Mouse (Mus musculus): ENCODE results near the gene Il1rl2. TPM values are rescaled to one million over a fixed set of nuclear protein-coding genes. Genes with fewer than 3 reads are reported as not detected.
A peak's percentile ranks its signal among the peaks of the same experiment; 100 is the strongest.

Gene Il1rl2
- total and polyA plus RNA-seq, 2 experiments, result 0.06 to 0.37 TPM

DNA sequence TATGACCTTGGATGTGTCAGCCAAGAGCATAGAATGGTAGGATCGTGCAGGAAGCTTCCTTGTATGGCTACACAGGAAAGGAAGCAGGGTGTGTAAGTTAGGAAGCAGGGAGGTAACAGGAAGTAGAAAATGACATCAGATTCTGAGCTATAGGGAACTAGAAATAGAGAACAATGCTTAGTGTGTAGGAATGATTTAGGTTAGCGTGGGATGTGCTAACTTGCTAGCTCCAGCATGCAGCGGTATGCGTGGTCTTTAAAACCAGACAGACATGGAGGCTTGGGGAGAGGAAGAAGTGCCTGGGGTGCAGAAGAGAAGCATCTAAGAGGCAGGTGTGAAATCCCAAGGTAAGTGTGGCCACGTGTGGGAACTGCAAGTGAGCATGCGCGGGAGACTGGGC is 80.3 kb downstream of the Il1rl2 start:
- H3K4me3 ChIP-seq (ENCODE audit: insufficient read depth, low read depth, low read length), result no peak overlapping the region
- DNase-seq (ENCODE audit: extremely low read depth, low read depth, low spot score), result peak; percentile 8
- no peak overlapping the region for H3K9ac ChIP-seq (ENCODE audit: low read depth, low read length)
- no peak overlapping the region for H3K27ac ChIP-seq (replicated peaks; ENCODE audit: insufficient read depth, low read depth, low read length)
- H3K79me2 ChIP-seq (ENCODE audit: control insufficient read depth, insufficient read depth, low read length), result no peaks in the 10 kb centered on the region
- H3K27me3 ChIP-seq (ENCODE audit: control insufficient read depth, insufficient read depth, low read length), result no peaks in the 10 kb centered on the region
- WGBS, result 66% methylated on average over 7 of the region's 7 CpGs
- no peaks in the 10 kb centered on the region for H3K36me3 ChIP-seq (ENCODE audit: control insufficient read depth, insufficient read depth, low read length)
- TF ChIP-seq POLR2A (IDR thresholded peaks at IDR 0.05; ENCODE audit: extremely low read depth, insufficient read depth, low read length), result no peak
- no peak for TF ChIP-seq CTCF (IDR thresholded peaks at IDR 0.05; ENCODE audit: low read depth, low read length)
- no peaks in the 10 kb centered on the region for H3K4me1 ChIP-seq (ENCODE audit: control insufficient read depth, insufficient read depth, low read length)

DNA sequence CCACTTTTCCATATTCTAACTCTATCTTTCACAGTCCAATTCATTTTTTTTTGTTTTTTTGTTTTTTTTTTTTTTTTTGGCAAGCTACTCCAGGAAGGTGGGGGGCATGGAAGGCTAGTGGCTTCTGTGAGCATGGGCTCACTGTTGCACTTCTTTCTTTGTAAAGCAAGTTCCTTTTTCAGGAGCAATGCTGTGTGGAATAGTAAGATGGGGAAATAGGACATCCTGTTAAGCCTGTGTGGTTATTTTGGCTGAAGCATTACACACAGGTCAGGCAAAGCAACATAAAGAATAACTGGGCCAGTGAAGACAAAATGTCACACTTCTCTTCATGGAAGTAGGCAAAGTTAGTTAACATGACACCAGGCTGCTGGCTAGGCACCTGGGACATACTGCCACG is 85.5 kb downstream of the Il1rl2 start:
- Histone ChIP-seq H3K4me3 (ENCODE audit: insufficient read depth, low read depth, low read length) (no peak overlapping the region), H3K27me3 (ENCODE audit: control insufficient read depth, insufficient read depth, low read length) (no peaks in the 10 kb centered on the region), H3K9ac (ENCODE audit: low read depth, low read length) (no peak overlapping the region), H3K79me2 (ENCODE audit: control insufficient read depth, insufficient read depth, low read length) (no peaks in the 10 kb centered on the region), H3K4me1 (ENCODE audit: control insufficient read depth, insufficient read depth, low read length) (no peaks in the 10 kb centered on the region), H3K27ac (replicated peaks; ENCODE audit: insufficient read depth, low read depth, low read length) (no peak overlapping the region), H3K36me3 (ENCODE audit: control insufficient read depth, insufficient read depth, low read length) (no peaks in the 10 kb centered on the region)
- TF ChIP-seq CTCF (IDR thresholded peaks at IDR 0.05; ENCODE audit: low read depth, low read length) (no peak), POLR2A (IDR thresholded peaks at IDR 0.05; ENCODE audit: extremely low read depth, insufficient read depth, low read length) (no peak)
- WGBS, result 48% methylated on average over 1 of the region's 1 CpGs
- peak; percentile 2 for DNase-seq (ENCODE audit: extremely low read depth, low read depth, low spot score)

GRCm38 (mm10) chr1:40413039-40413438 is 88.6 kb downstream of the Il1rl2 start:
- 89% methylated on average over 1 of the region's 1 CpGs for WGBS
- no peak for TF ChIP-seq CTCF (IDR thresholded peaks at IDR 0.05; ENCODE audit: low read depth, low read length)
- no peak for TF ChIP-seq POLR2A (IDR thresholded peaks at IDR 0.05; ENCODE audit: extremely low read depth, insufficient read depth, low read length)
- Histone ChIP-seq H3K79me2 (ENCODE audit: control insufficient read depth, insufficient read depth, low read length) (no peaks in the 10 kb centered on the region), H3K4me3 (ENCODE audit: insufficient read depth, low read depth, low read length) (no peak overlapping the region), H3K36me3 (ENCODE audit: control insufficient read depth, insufficient read depth, low read length) (no peaks in the 10 kb centered on the region), H3K9ac (ENCODE audit: low read depth, low read length) (no peak overlapping the region), H3K27me3 (ENCODE audit: control insufficient read depth, insufficient read depth, low read length) (no peaks in the 10 kb centered on the region), H3K27ac (replicated peaks; ENCODE audit: insufficient read depth, low read depth, low read length) (no peak overlapping the region), H3K4me1 (ENCODE audit: control insufficient read depth, insufficient read depth, low read length) (no peaks in the 10 kb centered on the region)
- DNase-seq (ENCODE audit: extremely low read depth, low read depth, low spot score), result no peak

DNA sequence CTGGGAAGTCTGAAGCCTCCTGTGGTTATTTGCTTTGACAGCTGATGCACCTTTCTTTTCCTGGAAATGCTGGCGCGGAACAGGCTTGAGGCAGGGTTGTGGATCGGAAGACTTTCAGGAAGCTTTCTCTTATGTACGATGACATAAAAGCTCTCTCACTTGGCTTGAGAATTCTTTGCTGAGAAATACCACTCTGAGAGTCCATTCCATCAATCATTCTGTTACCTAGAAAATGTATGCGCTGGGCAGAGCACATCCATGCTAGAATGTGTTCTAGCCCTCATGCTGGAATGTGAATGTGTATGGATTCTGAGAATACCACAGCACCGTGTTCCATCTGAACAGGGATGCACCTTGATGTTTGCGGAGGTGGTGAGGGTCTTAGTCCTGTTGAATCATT is 89.9 kb downstream of the Il1rl2 start:
- H3K4me1 ChIP-seq (ENCODE audit: control insufficient read depth, insufficient read depth, low read length), result no peaks in the 10 kb centered on the region
- no peak overlapping the region for H3K9ac ChIP-seq (ENCODE audit: low read depth, low read length)
- no peak overlapping the region for H3K4me3 ChIP-seq (ENCODE audit: insufficient read depth, low read depth, low read length)
- H3K79me2 ChIP-seq (ENCODE audit: control insufficient read depth, insufficient read depth, low read length), result no peaks in the 10 kb centered on the region
- no peak for TF ChIP-seq POLR2A (IDR thresholded peaks at IDR 0.05; ENCODE audit: extremely low read depth, insufficient read depth, low read length)
- no peak for TF ChIP-seq CTCF (IDR thresholded peaks at IDR 0.05; ENCODE audit: low read depth, low read length)
- H3K27ac ChIP-seq (replicated peaks; ENCODE audit: insufficient read depth, low read depth, low read length), result no peak overlapping the region
- no peak for DNase-seq (ENCODE audit: extremely low read depth, low read depth, low spot score)
- H3K36me3 ChIP-seq (ENCODE audit: control insufficient read depth, insufficient read depth, low read length), result no peaks in the 10 kb centered on the region
- 82% methylated on average over 7 of the region's 7 CpGs for WGBS
- H3K27me3 ChIP-seq (ENCODE audit: control insufficient read depth, insufficient read depth, low read length), result no peaks in the 10 kb centered on the region

- no peak overlapping the region for H3K4me3 ChIP-seq (ENCODE audit: insufficient read depth, low read depth, low read length)
- H3K9ac ChIP-seq (ENCODE audit: low read depth, low read length), result no peak overlapping the region
- TF ChIP-seq POLR2A (IDR thresholded peaks at IDR 0.05; ENCODE audit: extremely low read depth, insufficient read depth, low read length) (no peak), CTCF (IDR thresholded peaks at IDR 0.05; ENCODE audit: low read depth, low read length) (no peak)
- H3K36me3 ChIP-seq (ENCODE audit: control insufficient read depth, insufficient read depth, low read length), result no peaks in the 10 kb centered on the region
- DNase-seq (ENCODE audit: extremely low read depth, low read depth, low spot score), result no peak
- 55% methylated on average over 7 of the region's 7 CpGs for WGBS
- no peaks in the 10 kb centered on the region for H3K4me1 ChIP-seq (ENCODE audit: control insufficient read depth, insufficient read depth, low read length)
- no peak overlapping the region for H3K27ac ChIP-seq (replicated peaks; ENCODE audit: insufficient read depth, low read depth, low read length)
- H3K27me3 ChIP-seq (ENCODE audit: control insufficient read depth, insufficient read depth, low read length), result no peaks in the 10 kb centered on the region
- no peaks in the 10 kb centered on the region for H3K79me2 ChIP-seq (ENCODE audit: control insufficient read depth, insufficient read depth, low read length)
Measured at GRCm38 (mm10) chr1:40414863-40415656, 90.7 kb downstream of the Il1rl2 start.

DNA sequence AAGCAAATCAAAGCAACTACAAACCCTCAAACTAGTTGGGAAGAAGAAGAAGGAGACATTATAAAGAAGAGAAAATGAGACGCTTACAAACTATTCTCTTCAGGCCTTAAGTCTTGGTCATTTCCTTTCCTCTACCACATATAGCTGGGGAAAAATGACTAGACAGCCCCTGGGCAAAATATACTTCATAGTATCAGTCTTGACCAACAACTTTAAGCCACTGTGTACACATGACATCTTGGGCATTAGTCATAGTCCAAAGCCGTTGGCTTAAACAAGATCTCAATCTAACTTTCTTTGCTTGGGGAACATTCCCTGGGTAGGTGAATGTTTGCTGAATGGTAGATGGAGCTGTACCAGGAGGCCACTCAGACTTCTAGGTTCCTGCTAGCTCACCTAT is 92.6 kb downstream of the Il1rl2 start:
- H3K4me1 ChIP-seq (ENCODE audit: control insufficient read depth, insufficient read depth, low read length), result no peaks in the 10 kb centered on the region
- H3K4me3 ChIP-seq (ENCODE audit: insufficient read depth, low read depth, low read length), result no peak overlapping the region
- H3K36me3 ChIP-seq (ENCODE audit: control insufficient read depth, insufficient read depth, low read length), result no peaks in the 10 kb centered on the region
- DNase-seq (ENCODE audit: extremely low read depth, low read depth, low spot score), result no peak
- WGBS, result 87% methylated on average over 2 of the region's 2 CpGs
- no peaks in the 10 kb centered on the region for H3K79me2 ChIP-seq (ENCODE audit: control insufficient read depth, insufficient read depth, low read length)
- TF ChIP-seq POLR2A (IDR thresholded peaks at IDR 0.05; ENCODE audit: extremely low read depth, insufficient read depth, low read length) (no peak), CTCF (IDR thresholded peaks at IDR 0.05; ENCODE audit: low read depth, low read length) (no peak)
- no peak overlapping the region for H3K27ac ChIP-seq (replicated peaks; ENCODE audit: insufficient read depth, low read depth, low read length)
- no peaks in the 10 kb centered on the region for H3K27me3 ChIP-seq (ENCODE audit: control insufficient read depth, insufficient read depth, low read length)
- no peak overlapping the region for H3K9ac ChIP-seq (ENCODE audit: low read depth, low read length)

Other genes starting within 250 kb of the Il1rl2 start
- gene Il1r1, start 99.5 kb upstream of the Il1rl2 start, total RNA-seq (2014; rRNA removed), result 9.4 and 16.0 TPM in 2 replicates
- gene Il1r1, start 99.5 kb upstream of the Il1rl2 start, polyA plus RNA-seq (2012; rRNA removed), result 2.0 and 5.5 TPM in 2 replicates
- under 0.01 and 0.07 TPM in 2 replicates for gene Il1rl1, start 105.0 kb downstream of the Il1rl2 start, total RNA-seq (2014; rRNA removed)
- gene Il1rl1, start 105.0 kb downstream of the Il1rl2 start, polyA plus RNA-seq (2012; rRNA removed), result not detected in 2 replicates
- gene Il18r1, start 140.9 kb downstream of the Il1rl2 start, total RNA-seq (2014; rRNA removed), result 0.20 and 0.28 TPM in 2 replicates
- 0.05 and 0.07 TPM in 2 replicates for gene Il18r1, start 140.9 kb downstream of the Il1rl2 start, polyA plus RNA-seq (2012; rRNA removed)
- 0.09 and 0.13 TPM in 2 replicates for gene Il18rap, start 190.8 kb downstream of the Il1rl2 start, total RNA-seq (2014; rRNA removed)
- 0.02 and 0.05 TPM in 2 replicates for gene Il18rap, start 190.8 kb downstream of the Il1rl2 start, polyA plus RNA-seq (2012; rRNA removed)